Mouse (Mus musculus) ES-Bruce4 (cell line): ENCODE results near the gene Slmap. TPM values are rescaled to one million over a fixed set of nuclear protein-coding genes. Genes with fewer than 3 reads are reported as not detected.

Experiments
- H3K27ac ChIP-seq: 2 replicates; pipeline ENCODE4 v1.5.1; 2012; ENCODE audit warnings: low read length, inconsistent platforms; ENCODE audit not compliant: insufficient read depth
- H3K27me3 ChIP-seq: 2 replicates; pipeline ENCODE4 v1.6.1; 2012; ENCODE audit warnings: mild to moderate bottlenecking, low read length, inconsistent platforms; ENCODE audit not compliant: control insufficient read depth, poor library complexity, insufficient read depth, severe bottlenecking
- H3K36me3 ChIP-seq: 2 replicates; pipeline ENCODE4 v1.6.1; 2012; ENCODE audit warnings: inconsistent platforms, mild to moderate bottlenecking, low read length, moderate library complexity; ENCODE audit not compliant: control insufficient read depth, poor library complexity, insufficient read depth, severe bottlenecking
- H3K4me1 ChIP-seq: one replicate; pipeline ENCODE4 v1.8.1; 2011; ENCODE audit warnings: low read length; ENCODE audit not compliant: control insufficient read depth, insufficient read depth
- H3K4me3 ChIP-seq: 2 replicates; pipeline ENCODE4 v1.5.1; 2011; ENCODE audit warnings: low read depth, mild to moderate bottlenecking, low read length
- H3K9ac ChIP-seq: 2 replicates; pipeline ENCODE4 v1.6.1; 2012; ENCODE audit warnings: low read depth, mild to moderate bottlenecking, inconsistent platforms; ENCODE audit not compliant: poor library complexity, severe bottlenecking
- H3K9me3 ChIP-seq: replicated peaks from 2 replicates; pipeline ENCODE4 v1.6.1; 2012; ENCODE audit warnings: mild to moderate bottlenecking, low read length, inconsistent platforms; ENCODE audit not compliant: control insufficient read depth, poor library complexity, insufficient read depth, severe bottlenecking
- CTCF ChIP-seq: IDR thresholded peaks from one replicate; pipeline ENCODE4 v1.8.1; 2011; ENCODE audit warnings: low read depth, low read length
- EP300 ChIP-seq: IDR thresholded peaks from 2 replicates; pipeline ENCODE4 v1.6.1; 2011; ENCODE audit warnings: low read depth, low read length; ENCODE audit not compliant: insufficient read depth
- POLR2A ChIP-seq: IDR thresholded peaks from one replicate; pipeline ENCODE4 v1.8.1; 2011; ENCODE audit warnings: low read length; ENCODE audit not compliant: insufficient read depth
- polyA plus RNA-seq: library from polyadenylated mRNA; stranded (reverse); fragments of >200 nt; gene quantifications from 2 replicates; pipeline ENCODE4 v1.2.4, GENCODE M21; 2011; ENCODE audit warnings: low read depth; ENCODE audit not compliant: missing spikeins, insufficient read depth, insufficient read length

Gene Slmap
- polyA plus RNA-seq, 1 experiment, result 145 TPM

DNA sequence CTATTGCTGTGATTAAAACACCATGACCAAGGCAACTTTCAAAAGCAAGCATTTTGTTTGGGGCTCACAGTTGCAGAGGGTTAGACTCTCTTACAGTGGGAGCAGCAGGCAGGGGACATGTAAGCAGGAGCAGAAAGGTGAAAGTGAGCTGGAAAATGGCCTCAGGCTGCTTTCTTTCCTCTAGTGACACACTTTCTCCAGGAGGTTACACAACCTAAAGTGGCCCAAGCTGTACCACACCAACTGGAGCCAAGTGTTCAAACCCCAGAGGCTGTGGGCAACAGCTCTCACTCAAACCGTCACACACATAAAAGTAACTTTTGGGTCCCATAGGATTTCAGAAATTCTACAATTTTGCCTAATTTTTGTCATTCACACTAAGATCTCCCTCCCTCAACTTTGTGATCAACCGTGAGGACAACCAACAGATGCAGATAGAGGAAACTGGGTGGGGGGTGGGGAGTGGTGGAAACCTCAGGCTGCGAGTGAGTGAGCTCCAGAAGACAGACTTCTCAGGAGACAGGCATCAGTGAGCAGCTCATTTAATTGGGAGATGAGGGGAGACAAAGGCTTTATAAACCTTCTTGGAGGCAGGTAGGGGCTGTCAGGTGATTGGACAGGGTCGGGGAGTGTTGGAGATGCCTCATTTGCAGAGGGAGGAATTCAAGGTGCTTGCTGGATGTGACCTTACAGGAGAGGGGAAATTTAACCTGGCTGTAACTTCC, 37.4 kb upstream of the Slmap start:
- Histone ChIP-seq H3K27ac (no peak overlapping the region), H3K4me1 (no peaks in the 10 kb centered on the region), H3K9me3 (no peaks in the 10 kb centered on the region), H3K4me3 (no peak overlapping the region), H3K36me3 (no peaks in the 10 kb centered on the region), H3K9ac (no peak overlapping the region), H3K27me3 (no peaks in the 10 kb centered on the region)
- TF ChIP-seq POLR2A (no peak), EP300 (no peak), CTCF (no peak)

- Histone ChIP-seq H3K4me3 (no peak overlapping the region), H3K9me3 (no peaks in the 10 kb centered on the region), H3K36me3 (no peaks in the 10 kb centered on the region), H3K9ac (no peak overlapping the region), H3K4me1 (no peaks in the 10 kb centered on the region), H3K27ac (no peak overlapping the region), H3K27me3 (no peaks in the 10 kb centered on the region)
- TF ChIP-seq CTCF, result no peak
- no peak for TF ChIP-seq EP300
- no peak for TF ChIP-seq POLR2A
These were observed 35.1 kb upstream of the Slmap start for GRCm38 (mm10) chr14:26569880-26570279.

GRCm38 (mm10) chr14:26562247-26562646, 27.5 kb upstream of the Slmap start:
- Histone ChIP-seq H3K4me3 (no peak overlapping the region), H3K9me3 (no peaks in the 10 kb centered on the region), H3K27me3 (no peaks in the 10 kb centered on the region), H3K9ac (no peak overlapping the region), H3K27ac (no peak overlapping the region), H3K36me3 (no peaks in the 10 kb centered on the region), H3K4me1 (peaks cover 2% of the 10 kb centered on the region)
- TF ChIP-seq EP300, result no peak
- TF ChIP-seq POLR2A, result no peak
- TF ChIP-seq CTCF, result no peak

GRCm38 (mm10) chr14:26558536-26558935, 23.8 kb upstream of the Slmap start:
- Histone ChIP-seq H3K4me1 (peaks cover 2% of the 10 kb centered on the region), H3K27ac (no peak overlapping the region), H3K36me3 (no peaks in the 10 kb centered on the region), H3K9me3 (peaks cover 2% of the 10 kb centered on the region; the same call in 1 of the 2 replicates), H3K4me3 (no peak overlapping the region), H3K9ac (no peak overlapping the region), H3K27me3 (no peaks in the 10 kb centered on the region)
- no peak for TF ChIP-seq CTCF

- Histone ChIP-seq H3K9ac (no peak overlapping the region), H3K27ac (no peak overlapping the region), H3K27me3 (no peaks in the 10 kb centered on the region), H3K36me3 (no peaks in the 10 kb centered on the region), H3K9me3 (peaks cover 2% of the 10 kb centered on the region; the same call in 1 of the 2 replicates), H3K4me3 (no peak overlapping the region), H3K4me1 (peaks cover 2% of the 10 kb centered on the region)
- TF ChIP-seq CTCF (no peak), EP300 (0 out of 2 replicates have a peak, but pooled peaks have one; percentile 44)
These were observed 22.9 kb upstream of the Slmap start for GRCm38 (mm10) chr14:26557581-26557980.

- Histone ChIP-seq H3K9me3 (peaks cover 2% of the 10 kb centered on the region; the same call in 1 of the 2 replicates), H3K27ac (no peak overlapping the region), H3K36me3 (no peaks in the 10 kb centered on the region), H3K27me3 (no peaks in the 10 kb centered on the region), H3K4me1 (no peaks in the 10 kb centered on the region), H3K9ac (no peak overlapping the region), H3K4me3 (no peak overlapping the region)
- TF ChIP-seq EP300 (no peak), CTCF (no peak), POLR2A (no peak)
These were observed 18.1 kb upstream of the Slmap start for GRCm38 (mm10) chr14:26552853-26553252.

GRCm38 (mm10) chr14:26552441-26552840, 17.7 kb upstream of the Slmap start:
- H3K9me3 ChIP-seq, result peaks cover 2% of the 10 kb centered on the region; the same call in 1 of the 2 replicates
- TF ChIP-seq EP300, result no peak
- H3K27ac ChIP-seq, result no peak overlapping the region
- no peaks in the 10 kb centered on the region for H3K36me3 ChIP-seq
- no peaks in the 10 kb centered on the region for H3K4me1 ChIP-seq
- H3K9ac ChIP-seq, result no peak overlapping the region
- H3K27me3 ChIP-seq, result no peaks in the 10 kb centered on the region
- no peak overlapping the region for H3K4me3 ChIP-seq
